Mouse (Mus musculus) stomach, adult 2 months (tissue): ENCODE data around the gene Mustn1. TPM values are rescaled to one million over a fixed set of nuclear protein-coding genes. Genes with fewer than 3 reads are reported as not detected.

Experiments
- polyA plus RNA-seq: library from polyadenylated mRNA; depleted of rRNA; stranded (reverse); fragments of >200 nt; gene quantifications from 2 replicates; pipeline ENCODE4 v1.2.3, GENCODE M21; 2012; rRNA removed

The Mustn1 gene
- 34.1 and 38.0 TPM in 2 replicates for polyA plus RNA-seq

GRCm38 (mm10) chr14:30878958-30879571 is at the start of gene Mustn1:
Mustn1 (plus strand) TSS chr14:30879200.

GRCm38 (mm10) chr14:30886204-30886603 is 7.2 kb downstream of the Mustn1 start, which contains the start of gene Itih4:
Itih4 (plus strand) TSS chr14:30886476.

GRCm38 (mm10) chr14:30923375-30924105 is 44.5 kb downstream of the Mustn1 start, which contains the start of gene Itih3:
Itih3 (minus strand) TSS chr14:30923760.

Other genes with a start within 250 kb of the Mustn1 start
- gene Rft1, start 224.8 kb upstream of the Mustn1 start, polyA plus RNA-seq = 3.9 and 4.0 TPM in 2 replicates
- 0.03 and 0.12 TPM in 2 replicates for gene Sfmbt1, start 164.4 kb upstream of the Mustn1 start, polyA plus RNA-seq
- 9.1 and 11.9 TPM in 2 replicates for gene Tmem110, start 53.6 kb upstream of the Mustn1 start, polyA plus RNA-seq
- gene Itih4, start 7.3 kb downstream of the Mustn1 start, polyA plus RNA-seq = 0.11 TPM in 2 replicates
- gene Itih3, start 44.6 kb downstream of the Mustn1 start, polyA plus RNA-seq = 0.15 and 0.18 TPM in 2 replicates
- gene Itih1, start 64.1 kb downstream of the Mustn1 start, polyA plus RNA-seq = 0.08 and 0.50 TPM in 2 replicates
- gene Nek4, start 72.2 kb downstream of the Mustn1 start, polyA plus RNA-seq = 0.56 and 1.00 TPM in 2 replicates
- 3.3 and 3.4 TPM in 2 replicates for gene Glt8d1, start 122.2 kb downstream of the Mustn1 start, polyA plus RNA-seq
- 35.2 and 41.1 TPM in 2 replicates for gene Spcs1, start 122.5 kb downstream of the Mustn1 start, polyA plus RNA-seq
- gene Pbrm1, start 139.9 kb downstream of the Mustn1 start, polyA plus RNA-seq = 3.6 and 4.3 TPM in 2 replicates
- 2.6 and 2.9 TPM in 2 replicates for gene Gnl3, start 140.0 kb downstream of the Mustn1 start, polyA plus RNA-seq
- 54.8 and 60.7 TPM in 2 replicates for gene Smim4, start 249.8 kb downstream of the Mustn1 start, polyA plus RNA-seq